ENCODE assay signal across 10 mouse cellular contexts in the genomic region with DNA sequence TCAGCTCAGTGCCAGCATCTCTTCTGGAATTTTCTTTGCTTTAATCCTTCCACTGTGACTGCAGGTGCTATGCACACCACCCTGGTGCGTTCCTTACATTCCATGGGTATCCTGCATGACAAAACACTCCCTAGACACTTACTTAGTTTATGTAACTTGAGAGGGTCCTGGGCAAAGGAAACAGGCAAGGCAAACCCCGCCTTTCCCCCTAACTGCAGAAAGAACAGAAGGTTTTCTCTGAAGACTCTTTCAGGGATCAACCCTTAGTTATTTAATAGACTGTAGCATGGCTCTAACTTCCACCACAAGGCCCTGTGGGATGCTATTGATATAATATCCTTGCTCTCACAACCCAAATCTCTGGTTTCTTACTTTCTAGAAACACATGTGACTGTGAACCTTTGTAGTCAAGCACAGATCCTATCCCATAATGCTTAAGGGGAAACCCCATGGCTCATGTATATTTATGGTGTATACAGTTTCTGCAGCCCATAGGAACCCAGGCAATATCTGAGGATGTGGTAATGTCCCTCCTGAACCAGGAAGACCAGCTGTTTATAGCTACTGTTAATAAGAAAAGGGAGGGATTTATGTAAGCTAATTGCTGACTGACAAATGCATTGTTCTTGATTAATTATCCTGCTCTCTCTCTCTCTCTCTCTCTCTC.
DNase-seq lines count a peak whose midpoint lies in the region; ATAC-seq and TF ChIP-seq lines count a peak whose summit lies in the region.
"Had no signal": no experiment of that assay in that cellular context is flagged by ENCODE, and none has a peak within 500 bp of the region (broad histone marks: within the 10 kb centered on the region; RNA-seq: fewer than 3 reads in every experiment).

No protein-coding gene starts in this region.

- peak overlapping the region; percentile 58; the same call in 1 of the 2 replicates for H3K27ac ChIP-seq in lung, embryonic 14.5 days (ENCODE audit: low read depth)
- peak overlapping the region; percentile 59 for H3K27ac ChIP-seq in lung, postnatal 0 days (ENCODE audit: low read length)

- H3K9ac ChIP-seq in lung, embryonic 14.5 days: no peak overlapping the region
- no peak overlapping the region for H3K9ac ChIP-seq in lung, postnatal 0 days (replicated peaks; ENCODE audit: low read depth)

- peak; percentile 83 for TF ChIP-seq EP300 in lung, postnatal 0 days (IDR thresholded peaks at IDR 0.05)

- ATAC-seq in lung, embryonic 14.5 days (ENCODE audit: insufficient read depth): peak; percentile 45; the same call in 1 of the 2 replicates
- peak; percentile 66 for ATAC-seq in lung, postnatal 0 days

- no peak overlapping the region for H3K4me2 ChIP-seq in lung, embryonic 14.5 days
- no peak overlapping the region for H3K4me2 ChIP-seq in lung, postnatal 0 days (replicated peaks; ENCODE audit: low read depth, low read length)
- H3K4me2 ChIP-seq: liver, embryonic 11.5 days had no signal

- no peak for TF ChIP-seq CTCF in lung, embryonic 14.5 days (IDR thresholded peaks at IDR 0.05; ENCODE audit: low read depth)
- no peak for TF ChIP-seq CTCF in lung, postnatal 0 days (IDR thresholded peaks at IDR 0.05)

- H3K36me3 ChIP-seq in lung, embryonic 14.5 days (ENCODE audit: insufficient read depth): no peaks in the 10 kb centered on the region
- no peaks in the 10 kb centered on the region for H3K36me3 ChIP-seq in lung, postnatal 0 days (ENCODE audit: insufficient read depth, low read length)

- H3K9me3 ChIP-seq in lung, embryonic 14.5 days (ENCODE audit: low read depth, low read length): no peaks in the 10 kb centered on the region
- H3K9me3 ChIP-seq in lung, postnatal 0 days (ENCODE audit: low read length): no peaks in the 10 kb centered on the region

- no peak overlapping the region for H3K4me3 ChIP-seq in lung, embryonic 14.5 days (ENCODE audit: low read depth, low read length)
- no peak overlapping the region for H3K4me3 ChIP-seq in lung, postnatal 0 days (ENCODE audit: low read depth, low read length)

- no peaks in the 10 kb centered on the region for H3K27me3 ChIP-seq in lung, embryonic 14.5 days (ENCODE audit: insufficient read depth, low read length)
- no peaks in the 10 kb centered on the region for H3K27me3 ChIP-seq in lung, postnatal 0 days (replicated peaks; ENCODE audit: insufficient read depth, low read length)

- 11% methylated on average over 2 of the region's 2 CpGs for WGBS in lung, embryonic 14.5 days
- WGBS in lung, postnatal 0 days: 28% methylated on average over 2 of the region's 2 CpGs

- DNase-seq in lung, embryonic 14.5 days: peak; percentile 62
- no peak for DNase-seq in lung, postnatal 10 days
- DNase-seq in embryo, embryonic 10 days (ENCODE audit: low spot score): peak; percentile 66
- DNase-seq in forelimb bud, embryonic 11.5 days (ENCODE audit: low read depth, low spot score): peak; percentile 77
- peak; percentile 63 for DNase-seq in lung, postnatal 0 days (ENCODE audit: low spot score)
- DNase-seq in gastrocnemius, adult 18-20 months (ENCODE audit: low spot score): no peak
- DNase-seq in gastrocnemius, postnatal 25 days: no peak
- DNase-seq: gastrocnemius, postnatal 10 days; thymus, postnatal 36 days had no signal

- peaks cover 20% of the 10 kb centered on the region for H3K4me1 ChIP-seq in lung, embryonic 14.5 days (ENCODE audit: insufficient read depth)
- peaks cover 7% of the 10 kb centered on the region; the same call in 1 of the 2 replicates for H3K4me1 ChIP-seq in lung, postnatal 0 days (ENCODE audit: insufficient read depth, low read depth, low read length)

Comparison
In these comparisons a context has a peak if more than half of its experiments do, and no peak if none do; other contexts are left out.
1. DNase-seq: peak in lung, embryonic 14.5 days (single experiment), embryo, embryonic 10 days (single experiment), forelimb bud, embryonic 11.5 days (single experiment) and lung, postnatal 0 days (single experiment); none in lung, postnatal 10 days (single experiment), gastrocnemius, adult 18-20 months (single experiment) and gastrocnemius, postnatal 25 days (single experiment).